In the genomic region with DNA sequence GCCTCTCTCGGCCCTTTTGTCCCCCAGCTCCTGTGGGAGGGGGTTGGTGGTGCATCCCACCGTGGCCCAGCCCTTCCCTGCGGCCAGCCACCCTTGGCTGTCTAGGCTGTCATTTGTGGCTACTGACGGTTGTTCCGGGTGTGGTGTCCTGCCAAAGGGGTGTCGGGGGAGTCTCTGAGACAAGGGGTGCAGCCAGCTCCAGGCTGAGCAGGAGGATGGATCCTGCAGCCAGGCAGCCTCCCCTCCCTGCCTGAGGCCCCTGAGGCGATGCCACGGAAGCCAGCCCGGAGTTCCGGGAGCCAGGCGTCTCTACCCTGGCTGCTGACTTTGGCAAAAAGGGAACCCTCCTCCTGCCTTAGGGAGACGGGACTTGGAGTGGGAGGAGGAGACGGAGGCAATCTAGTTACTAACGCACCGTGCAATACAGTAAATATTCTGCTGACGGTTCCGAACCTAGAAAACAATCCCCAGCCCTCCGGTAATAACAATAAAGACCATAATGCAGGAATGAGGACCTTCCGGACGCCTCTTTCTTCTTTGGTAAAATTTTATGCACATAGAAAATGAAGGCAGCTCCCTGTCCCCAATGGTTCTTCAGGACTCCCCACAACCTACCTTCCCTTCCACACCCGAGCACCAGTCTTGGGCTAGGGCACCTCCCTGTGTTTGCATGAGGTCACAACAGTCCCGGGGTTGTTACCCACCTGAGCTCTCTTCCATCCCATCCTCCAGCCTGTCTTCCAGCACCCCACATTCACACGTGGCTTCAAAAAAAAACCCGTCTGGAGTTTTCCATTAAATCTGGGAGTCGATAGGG, we compare ENCODE assay signal across 10 mouse cellular contexts. TPM values are rescaled to one million over a fixed set of nuclear protein-coding genes. Genes with fewer than 3 reads are reported as not detected.
DNase-seq lines count a peak whose midpoint lies in the region; ATAC-seq and TF ChIP-seq lines count a peak whose summit lies in the region.
"Had no signal": no experiment of that assay in that cellular context is flagged by ENCODE, and none has a peak within 500 bp of the region (broad histone marks: within the 10 kb centered on the region; RNA-seq: fewer than 3 reads in every experiment).

No protein-coding gene starts in this region.

- peaks cover 93% of the 10 kb centered on the region for H3K27me3 ChIP-seq in kidney, embryonic 15.5 days
- H3K27me3 ChIP-seq in hindbrain, embryonic 12.5 days: peaks cover 81% of the 10 kb centered on the region
- peaks cover 65% of the 10 kb centered on the region for H3K27me3 ChIP-seq in neural tube, embryonic 15.5 days (replicated peaks)

- no peak overlapping the region for H3K9ac ChIP-seq in kidney, embryonic 15.5 days
- no peak overlapping the region; the same call in 1 of the 2 replicates for H3K9ac ChIP-seq in hindbrain, embryonic 12.5 days
- H3K9ac ChIP-seq in neural tube, embryonic 15.5 days (replicated peaks): no peak overlapping the region

- 0 out of 2 replicates have a peak overlapping the region, but pooled peaks have one; percentile 3 for H3K4me3 ChIP-seq in kidney, embryonic 15.5 days (replicated peaks)
- H3K4me3 ChIP-seq in hindbrain, embryonic 12.5 days: no peak overlapping the region
- H3K4me3 ChIP-seq in neural tube, embryonic 15.5 days (replicated peaks): no peak overlapping the region
- H3K4me3 ChIP-seq: heart, adult 2 months; megakaryocyte, embryonic 14.5 days had no signal

- DNase-seq in kidney, adult 18-20 months: no peak
- DNase-seq in brain, embryonic 14.5 days (ENCODE audit: low read depth): no peak
- no peak for DNase-seq in layer of hippocampus, postnatal 10 days (ENCODE audit: low spot score in 2 of 2)
- DNase-seq in MN1 (ENCODE audit: low spot score): no peak
- DNase-seq: cerebellum, adult 9-11 months; heart, adult 2 months had no signal

- peaks cover 7% of the 10 kb centered on the region for H3K4me1 ChIP-seq in kidney, embryonic 15.5 days
- peaks cover 13% of the 10 kb centered on the region for H3K4me1 ChIP-seq in hindbrain, embryonic 12.5 days
- H3K4me1 ChIP-seq in neural tube, embryonic 15.5 days: peaks cover 12% of the 10 kb centered on the region
- H3K4me1 ChIP-seq: megakaryocyte, embryonic 14.5 days had no signal

- WGBS in kidney, embryonic 15.5 days: 1% methylated on average over 25 of the region's 25 CpGs
- 4% methylated on average over 25 of the region's 25 CpGs for WGBS in hindbrain, embryonic 12.5 days
- WGBS in neural tube, embryonic 15.5 days: 4% methylated on average over 24 of the region's 25 CpGs

- no peaks in the 10 kb centered on the region for H3K9me3 ChIP-seq in kidney, embryonic 15.5 days (replicated peaks)
- H3K9me3 ChIP-seq in hindbrain, embryonic 12.5 days (replicated peaks): no peaks in the 10 kb centered on the region
- H3K9me3 ChIP-seq in neural tube, embryonic 15.5 days (replicated peaks): no peaks in the 10 kb centered on the region
- H3K9me3 ChIP-seq: megakaryocyte, embryonic 14.5 days had no signal

- H3K4me2 ChIP-seq in kidney, embryonic 15.5 days: peak overlapping the region; percentile 19; the same call in 1 of the 2 replicates
- peak overlapping the region; percentile 29 for H3K4me2 ChIP-seq in hindbrain, embryonic 12.5 days (replicated peaks)
- peak overlapping the region; percentile 33 for H3K4me2 ChIP-seq in neural tube, embryonic 15.5 days

- 0 out of 2 replicates have a peak, but pooled peaks have one; percentile 25 for ATAC-seq in kidney, embryonic 15.5 days (replicated peaks; ENCODE audit: low FRiP score)
- ATAC-seq in hindbrain, embryonic 12.5 days (ENCODE audit: low FRiP score): no peak; the same call in 1 of the 2 replicates
- no peak for ATAC-seq in neural tube, embryonic 15.5 days (ENCODE audit: low FRiP score)

- TF ChIP-seq POLR2A in brain, embryonic 14.5 days (IDR thresholded peaks at IDR 0.05; ENCODE audit: borderline replicate concordance, extremely low read depth, insufficient read depth, insufficient read length, poor library complexity, severe bottlenecking): no peak

- H3K36me3 ChIP-seq in kidney, embryonic 15.5 days: no peaks in the 10 kb centered on the region
- no peaks in the 10 kb centered on the region for H3K36me3 ChIP-seq in hindbrain, embryonic 12.5 days
- H3K36me3 ChIP-seq in neural tube, embryonic 15.5 days: no peaks in the 10 kb centered on the region

- H3K27ac ChIP-seq in kidney, embryonic 15.5 days: no peak overlapping the region
- H3K27ac ChIP-seq in hindbrain, embryonic 12.5 days: no peak overlapping the region
- no peak overlapping the region for H3K27ac ChIP-seq in neural tube, embryonic 15.5 days (replicated peaks)
- H3K27ac ChIP-seq: heart, adult 2 months had no signal

- peak; percentile 62; the same call in 1 of the 2 replicates for TF ChIP-seq CTCF in brain, embryonic 14.5 days (IDR thresholded peaks at IDR 0.05; ENCODE audit: borderline replicate concordance, extremely low read depth, insufficient read depth, insufficient read length)

RNA-seq across cellular contexts. Expression of gene Pax7, which starts 19.1 kb away (rescaled TPM):
- polyA plus RNA-seq in kidney, embryonic 15.5 days (2015; fragmentation: Nextera tagmentation; extraction: Ambion mirVana): 0.05 and 0.10 TPM in 2 replicates
- 6.8 and 12.2 TPM in 2 replicates for polyA plus RNA-seq in brain, embryonic 14.5 days (2012; rRNA removed)
- polyA plus RNA-seq in hindbrain, embryonic 12.5 days (2016; fragmentation: Nextera tagmentation; extraction: Ambion mirVana): 1.1 and 1.6 TPM in 2 replicates
- 0.14 and 0.17 TPM in 2 replicates for polyA plus RNA-seq in neural tube, embryonic 15.5 days (2015; fragmentation: Nextera tagmentation; extraction: Ambion mirVana)
- total RNA-seq in layer of hippocampus, postnatal 10 days (2021): under 1 TPM in 1 of 2 experiments, not detected in 1; 0.11 TPM
- total RNA-seq: heart, adult 2 months had no signal
- polyA plus RNA-seq: heart, adult 2 months had no signal
